Mouse (Mus musculus) brain, embryonic 14.5 days (tissue): ENCODE measurements at regions not wholly inside any gene's neighbourhood (a gene's known extent, or its start where the extent isn't known, plus 50 kb on each side); places are given as distances from the start of the nearest gene placed in this dataset.

ENCODE experiments used
- CTCF ChIP-seq: fragments of 200-500 bp; IDR thresholded peaks from 2 replicates; pipeline ENCODE4 v1.5.1; 2012; ENCODE audit warnings: inconsistent platforms, mild to moderate bottlenecking, moderate library complexity, borderline replicate concordance; ENCODE audit not compliant: insufficient read depth, insufficient read length; ENCODE audit errors: extremely low read depth
- POLR2A ChIP-seq: fragments of 200-500 bp; IDR thresholded peaks from 2 replicates; pipeline ENCODE4 v1.6.1; 2012; ENCODE audit warnings: mild to moderate bottlenecking, inconsistent platforms, borderline replicate concordance; ENCODE audit not compliant: poor library complexity, insufficient read depth, insufficient read length, severe bottlenecking; ENCODE audit errors: extremely low read depth

- TF ChIP-seq CTCF (no peak), POLR2A (no peak)
These were observed 70.7 kb upstream of the Foxa2 start for GRCm38 (mm10) chr2:148117420-148117819.
